Mouse (Mus musculus) layer of hippocampus, postnatal 36 days (tissue): ENCODE data around the gene Zfp866. TPM values are rescaled to one million over a fixed set of nuclear protein-coding genes. Genes with fewer than 3 reads are reported as not detected.
A peak's percentile ranks its signal among the peaks of the same experiment; 100 is the strongest.

ENCODE experiments used
- DNase-seq, 2 experiments: peaks; one replicate each; pipeline ENCODE4 v3.0.0; 2022
- total RNA-seq, 2 experiments: library from RNA; stranded (reverse); gene quantifications; 2 replicates each; pipeline ENCODE4 v1.2.3; 2021

The Zfp866 gene
- total RNA-seq, 2 experiments from 2014 or later = 28.1 to 32.1 TPM

DNA sequence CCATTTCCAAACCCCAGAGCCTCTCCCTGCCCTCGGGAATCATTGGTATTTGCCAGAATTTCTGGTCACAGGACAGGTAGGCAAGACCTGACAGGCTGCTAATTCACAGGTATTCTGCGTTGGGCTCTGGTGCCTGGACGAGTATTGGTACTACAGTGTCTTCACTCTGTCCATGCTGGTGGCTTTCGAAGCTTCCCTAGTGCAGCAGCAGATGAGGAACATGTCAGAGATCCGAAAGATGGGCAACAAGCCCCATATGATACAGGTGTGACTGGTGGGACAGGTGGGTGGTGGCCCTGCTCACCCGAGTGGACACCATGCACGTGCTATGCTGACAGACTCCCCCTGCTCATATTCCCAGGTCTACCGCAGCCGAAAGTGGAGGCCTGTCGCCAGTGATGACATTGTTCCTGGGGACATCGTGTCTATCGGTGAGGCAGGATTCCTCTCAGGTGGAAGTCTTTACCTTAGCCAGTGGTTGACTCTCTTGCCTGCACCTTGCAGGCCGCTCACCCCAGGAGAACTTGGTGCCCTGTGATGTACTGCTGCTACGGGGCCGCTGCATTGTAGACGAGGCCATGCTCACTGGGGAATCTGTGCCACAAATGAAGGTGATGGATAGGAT is 5.9 kb upstream of the Zfp866 start:
- DNase-seq = no peak

DNA sequence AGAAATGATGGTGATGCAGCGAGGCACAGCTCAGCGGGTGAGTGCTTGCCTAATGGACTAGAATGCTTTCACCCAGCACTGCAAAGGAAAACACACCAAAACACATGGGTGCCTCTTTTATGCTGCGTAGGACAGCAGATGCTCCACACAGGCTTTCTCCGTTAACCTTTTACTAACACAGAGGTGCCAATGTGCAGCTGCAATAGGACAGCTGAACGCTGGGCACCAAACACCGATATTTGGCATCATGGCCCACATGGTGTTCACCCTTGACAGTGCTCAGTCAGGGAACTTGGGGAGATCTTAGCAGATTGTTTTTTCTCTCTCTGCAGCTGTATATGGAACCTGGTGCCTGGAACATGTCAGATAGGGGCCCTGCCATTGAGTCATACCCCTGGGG is 3.9 kb upstream of the Zfp866 start:
- no peak for DNase-seq

- DNase-seq = no peak
Measured at GRCm38 (mm10) chr8:69794096-69794495, 3.1 kb upstream of the Zfp866 start.

GRCm38 (mm10) chr8:69793666-69794065 is 2.7 kb upstream of the Zfp866 start:
- no peak for DNase-seq

GRCm38 (mm10) chr8:69791415-69792068 is 564 bp upstream of the Zfp866 start:
- no peak for DNase-seq

GRCm38 (mm10) chr8:69790364-69790763 is 614 bp downstream of the Zfp866 start:
- no peak for DNase-seq

DNA sequence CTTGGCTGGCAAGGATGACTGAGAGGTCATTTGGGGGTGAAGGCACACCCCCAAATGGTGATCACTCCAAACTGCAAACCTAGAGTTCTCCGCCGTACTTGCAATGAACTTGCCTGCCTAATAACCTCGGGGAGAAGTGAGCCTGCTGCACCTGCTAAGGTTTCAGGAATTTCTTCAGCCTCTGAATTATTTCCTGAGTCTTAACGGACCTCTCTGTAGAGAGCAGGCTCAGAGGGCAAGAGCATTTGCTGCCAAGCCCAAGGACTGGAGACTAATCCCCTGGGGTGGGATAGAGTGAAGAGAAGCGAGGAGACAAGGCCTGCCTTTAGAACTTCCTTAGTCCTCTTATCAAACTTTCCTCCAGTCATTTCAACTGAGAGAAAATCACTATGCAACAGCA is 1.2 kb downstream of the Zfp866 start:
- DNase-seq = no peak

DNA sequence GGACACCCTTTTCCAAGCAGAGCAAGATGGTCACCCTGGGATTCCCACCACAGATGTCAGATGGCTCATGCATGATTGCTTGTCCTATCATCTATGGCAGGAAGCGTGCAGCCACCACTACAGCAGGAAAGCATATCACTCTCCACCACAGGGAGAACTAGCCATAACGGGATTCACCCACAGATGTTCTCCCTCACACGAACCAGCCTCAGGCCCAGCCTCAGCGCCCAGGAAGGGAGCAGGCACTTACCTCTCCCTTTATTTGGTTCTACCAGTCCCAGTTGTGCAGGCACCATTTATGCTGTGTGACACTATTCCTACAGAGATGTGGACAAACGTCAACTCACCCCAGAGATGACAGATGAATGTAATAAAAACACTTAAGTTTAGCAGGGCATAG is 1.9 kb downstream of the Zfp866 start:
- no peak for DNase-seq

GRCm38 (mm10) chr8:69777111-69777510 is 13.9 kb downstream of the Zfp866 start:
- no peak for DNase-seq

DNA sequence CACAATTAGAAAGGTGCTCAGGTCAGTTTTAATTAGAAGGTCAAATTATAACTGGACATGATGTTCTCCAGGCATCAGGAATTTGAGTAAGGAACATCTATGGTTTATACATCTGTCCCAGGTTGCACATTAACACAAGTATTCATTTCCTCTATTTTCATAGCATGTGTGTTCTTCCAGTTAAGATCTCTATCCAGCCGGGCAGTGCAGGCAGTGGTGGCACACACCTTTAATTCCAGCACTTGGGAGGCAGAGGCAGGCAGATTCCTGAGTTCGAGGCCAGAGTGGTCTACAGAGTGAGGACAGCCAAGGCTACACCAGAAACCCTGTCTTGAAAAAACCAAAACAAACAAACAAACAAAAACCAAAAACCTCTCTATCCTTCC is 15.8 kb downstream of the Zfp866 start:
- DNase-seq = no peak

GRCm38 (mm10) chr8:69774503-69775148 is 16.4 kb downstream of the Zfp866 start, which contains the start of gene Gm20422:
Gm20422 (minus strand) TSS chr8:69774886.
- peak; percentile 86 to 87 for DNase-seq

DNA sequence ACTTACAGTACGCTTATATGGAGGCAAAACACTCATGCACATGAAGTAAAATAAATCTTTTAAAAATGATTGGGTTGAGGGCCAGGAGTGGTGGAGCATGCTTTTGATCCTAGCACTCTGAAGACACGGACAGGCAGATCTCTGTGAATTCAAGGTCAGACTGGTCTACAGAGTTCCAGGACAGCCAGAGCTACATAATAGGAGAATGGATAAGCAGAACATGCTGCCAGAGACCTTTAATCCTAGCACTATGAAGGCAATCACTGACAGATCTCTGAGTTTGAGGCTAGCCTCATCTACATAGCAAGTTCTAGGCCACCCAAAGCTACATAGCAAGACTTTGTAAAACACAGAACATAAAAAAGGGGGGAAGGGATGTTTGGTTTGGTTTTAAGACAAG is 18.9 kb downstream of the Zfp866 start:
- no peak for DNase-seq

- DNase-seq = no peak
Measured at GRCm38 (mm10) chr8:69771221-69771620, 19.8 kb downstream of the Zfp866 start.

- no peak for DNase-seq
Measured at GRCm38 (mm10) chr8:69761814-69762445, 29.0 kb downstream of the Zfp866 start.

DNA sequence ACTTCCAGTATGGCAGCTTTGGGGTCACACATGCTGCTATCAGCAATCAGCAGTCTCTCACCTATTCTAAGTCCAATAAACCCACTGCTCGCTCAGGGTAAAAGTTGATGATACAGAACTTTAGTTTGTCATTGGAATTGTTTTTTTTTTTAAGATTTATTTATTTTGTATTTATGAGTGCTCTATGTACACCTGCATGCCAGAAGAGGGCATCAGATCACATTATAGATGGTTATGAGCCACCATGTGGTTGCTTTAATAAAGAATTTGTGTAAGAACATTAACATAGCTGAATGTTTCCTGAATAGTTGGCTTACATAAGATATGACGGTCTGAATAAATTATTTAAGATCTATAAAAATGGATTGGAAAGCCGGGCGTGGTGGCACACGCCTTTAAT is 32.7 kb downstream of the Zfp866 start:
- no peak for DNase-seq

DNA sequence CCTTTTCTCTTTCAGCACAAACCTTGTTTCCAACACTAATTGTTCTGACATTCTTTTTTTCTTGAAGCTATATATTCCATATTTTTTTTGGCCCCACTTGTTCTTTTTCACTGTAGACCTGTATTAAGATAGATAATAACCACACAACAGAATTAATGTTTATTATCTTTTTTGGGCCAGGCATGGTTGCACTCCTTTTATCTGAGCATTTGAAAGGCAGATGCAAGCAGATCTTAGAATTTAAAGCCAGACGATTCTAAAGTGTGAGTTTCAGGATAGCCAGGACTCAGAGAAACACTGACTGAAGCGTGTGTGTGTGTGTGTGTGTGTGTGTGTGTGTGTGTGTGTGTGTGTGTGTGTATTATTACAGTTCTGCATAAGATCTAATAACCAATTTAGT is 38.5 kb downstream of the Zfp866 start:
- DNase-seq = no peak

GRCm38 (mm10) chr8:69749544-69750454 is 41.2 kb downstream of the Zfp866 start, which contains the start of gene Zfp963:
Zfp963 (minus strand) TSS chr8:69749970.
- DNase-seq = peak; percentile 94 to 96

DNA sequence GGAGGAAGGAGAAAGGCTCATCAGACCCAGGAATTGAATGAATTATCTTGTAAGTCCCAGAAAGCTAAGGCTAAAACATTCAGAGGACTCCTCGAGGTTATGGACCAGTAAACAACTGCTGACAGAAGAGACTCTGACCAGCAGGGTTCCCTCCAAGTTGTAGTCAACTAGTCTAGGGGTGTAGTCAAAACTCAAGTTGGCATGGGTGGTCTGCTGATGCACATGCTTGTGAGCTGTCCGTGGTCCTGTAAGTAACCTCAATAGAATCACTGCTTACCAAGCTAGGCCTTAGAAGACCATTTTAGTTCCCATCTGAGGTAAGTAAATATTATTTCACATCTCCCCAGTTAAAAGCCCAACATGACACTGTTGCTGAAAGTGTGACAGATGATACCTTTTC is 49.7 kb downstream of the Zfp866 start:
- no peak for DNase-seq

- no peak for DNase-seq
Measured at GRCm38 (mm10) chr8:69740763-69741162, 50.2 kb downstream of the Zfp866 start.

DNA sequence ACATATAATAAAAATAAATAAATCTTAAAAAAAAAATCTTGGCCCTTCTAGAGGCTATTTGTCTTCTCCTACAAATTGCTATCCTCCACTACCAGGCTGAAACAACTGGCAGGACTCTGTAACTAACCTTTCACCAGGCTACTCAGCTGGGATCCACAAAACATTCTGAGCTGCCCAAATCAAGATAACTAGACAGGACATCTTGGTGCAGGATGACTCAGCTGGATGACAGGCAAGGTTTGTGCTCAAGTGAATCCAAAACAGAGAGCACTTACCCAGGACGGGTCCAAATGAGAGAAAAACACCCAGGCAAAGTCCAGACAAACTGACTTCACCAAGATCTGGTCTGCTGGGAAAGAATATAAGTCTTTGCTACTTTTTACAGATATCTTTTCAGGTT is 55.5 kb downstream of the Zfp866 start:
- no peak for DNase-seq

DNA sequence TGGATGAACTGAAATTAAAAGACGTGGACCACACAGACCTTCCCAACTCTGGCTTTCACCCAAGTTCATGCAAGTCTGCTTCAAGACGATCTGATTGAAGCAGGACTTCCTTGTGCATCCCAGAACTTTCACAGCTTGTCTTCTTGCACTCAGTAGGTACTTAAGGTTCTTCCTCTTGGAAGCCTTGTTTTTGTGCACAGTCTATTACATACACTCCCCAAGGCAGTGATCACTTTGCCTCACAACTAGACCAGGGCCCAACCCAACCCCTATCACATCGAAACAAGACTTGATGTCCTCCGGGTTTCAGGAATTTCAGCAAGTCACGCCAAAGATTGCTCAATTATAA is 73.8 kb downstream of the Zfp866 start:
- DNase-seq = no peak
